Mouse (Mus musculus): ENCODE measurements around the gene AU021092.

GRCm38 (mm10) chr16:5214126-5214525 is 8.0 kb downstream of the AU021092 start:
- no peak for TF ChIP-seq EP300 (IDR thresholded peaks at IDR 0.05; ENCODE audit: low read depth)
- TF ChIP-seq CTCF (IDR thresholded peaks at IDR 0.05; ENCODE audit: low read depth): no peak
